Mouse (Mus musculus) cerebellum, postnatal 4 days (tissue): ENCODE data around the gene Slit3.
A peak's percentile ranks its signal among the peaks of the same experiment; 100 is the strongest.

ENCODE experiments used
- DNase-seq, 2 experiments: peaks; one replicate each; pipeline ENCODE4 v3.0.0; 2022; ENCODE audit warnings: low spot score in 2 of 2, mixed read lengths in 1 of 2

Slit3 gene

DNA sequence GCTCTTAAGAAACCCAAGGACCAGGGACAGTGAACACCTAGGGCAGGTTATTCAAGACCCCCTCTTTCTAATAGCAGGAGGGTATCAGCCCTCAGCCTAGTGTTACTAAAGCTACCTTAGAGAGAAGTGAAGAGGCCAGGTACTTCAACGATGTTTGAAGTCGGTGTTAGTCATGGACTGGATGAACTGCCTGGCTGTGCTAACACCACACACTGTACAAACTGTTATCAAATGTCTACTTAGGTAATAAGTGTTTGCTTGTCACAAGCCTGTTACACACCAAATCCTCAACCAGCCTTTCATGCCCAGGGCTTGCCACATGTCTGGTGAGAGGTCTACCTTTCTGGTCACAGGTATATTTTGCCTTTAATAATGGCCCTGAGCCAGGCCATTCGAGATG is 153.0 kb downstream of the Slit3 start:
- no peak for DNase-seq

DNA sequence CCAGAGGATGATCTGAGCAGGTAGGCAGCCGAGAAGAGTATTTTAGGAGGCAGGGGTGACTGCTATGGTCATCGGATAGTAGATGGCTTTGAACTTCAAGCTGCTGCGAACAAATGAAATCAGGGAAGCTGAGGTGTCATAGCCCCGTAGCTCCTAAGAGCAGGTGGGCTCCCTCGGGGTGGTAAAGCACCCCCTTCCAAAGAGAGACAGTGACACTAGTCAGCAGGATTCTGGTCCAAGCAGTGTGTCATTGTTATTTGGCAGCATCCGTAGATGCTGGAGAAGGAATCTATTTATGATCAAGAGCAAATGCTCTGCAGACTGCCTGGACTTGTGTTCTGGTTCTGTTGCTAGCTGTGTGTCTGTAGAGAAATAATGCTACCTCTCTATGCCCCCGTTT is 154.3 kb downstream of the Slit3 start:
- no peak for DNase-seq

DNA sequence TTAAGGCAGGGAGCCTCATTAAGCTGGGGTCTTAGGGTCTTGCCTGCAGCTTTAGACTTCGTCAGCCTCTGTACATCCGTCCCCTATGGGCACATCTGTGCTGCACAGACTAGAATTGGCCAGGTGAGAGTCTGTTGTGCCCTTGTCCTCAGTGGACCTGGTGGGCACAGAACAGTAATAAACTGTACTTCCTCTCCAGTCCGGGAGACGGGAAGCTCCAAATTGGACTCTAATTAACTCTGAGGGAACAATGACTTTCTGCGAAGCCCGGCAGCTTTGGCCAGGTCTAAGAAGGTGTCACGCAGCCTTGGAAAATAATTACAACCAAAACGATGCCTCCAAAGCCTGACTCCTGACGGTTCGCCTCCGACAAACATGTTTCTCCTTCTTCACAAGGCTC is 155.0 kb downstream of the Slit3 start:
- no peak for DNase-seq

DNA sequence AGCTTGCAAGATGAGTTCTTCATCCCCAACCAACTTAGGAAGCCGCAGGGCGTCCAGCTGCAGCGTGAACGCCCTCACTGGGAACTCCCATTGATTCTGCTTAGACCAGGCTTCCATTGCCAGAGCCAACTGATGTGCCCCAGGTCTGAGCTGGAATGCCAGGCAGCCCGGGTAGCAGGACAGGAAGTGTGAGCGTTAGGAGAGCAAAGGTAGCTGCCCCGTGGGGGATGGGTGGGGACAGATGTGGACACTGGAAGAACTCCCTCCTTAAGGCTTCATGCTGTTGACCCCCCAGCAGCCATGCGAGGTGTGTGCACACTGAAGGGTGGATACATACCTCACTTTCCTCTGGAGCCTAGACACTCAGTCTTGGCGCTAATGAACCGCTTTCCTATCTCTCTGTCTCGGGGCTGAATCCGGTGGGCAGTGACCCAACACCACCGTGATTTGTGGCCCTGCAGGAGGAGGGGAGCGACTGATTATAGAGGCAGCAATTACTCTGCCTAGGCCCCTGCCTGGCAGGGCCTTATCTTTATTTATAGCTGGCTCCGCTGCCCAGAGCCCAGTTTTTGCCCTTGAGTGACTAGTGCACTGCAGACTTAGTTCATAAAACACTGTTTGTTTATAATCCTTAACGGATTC is 157.2 kb downstream of the Slit3 start:
- no peak for DNase-seq

DNA sequence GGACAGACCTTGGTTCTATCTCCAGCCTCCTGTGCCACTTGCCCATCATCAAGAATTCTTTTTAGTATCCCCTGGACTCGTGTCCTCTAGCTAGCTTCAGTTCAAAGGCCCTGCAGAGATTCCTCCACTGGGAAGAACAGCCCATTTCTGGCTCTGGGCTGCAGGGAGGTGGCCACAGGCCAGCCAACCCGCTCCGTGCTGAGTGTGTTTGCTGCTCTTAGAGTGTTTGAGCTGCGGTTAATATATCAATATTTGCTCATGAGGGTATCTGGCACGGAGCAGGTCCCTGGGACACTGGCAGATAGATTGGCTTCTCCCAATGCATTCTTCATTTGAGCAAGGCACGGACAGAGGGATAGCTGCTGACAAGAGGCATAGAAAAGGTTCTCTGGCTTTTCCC is 159.8 kb downstream of the Slit3 start:
- no peak for DNase-seq

DNA sequence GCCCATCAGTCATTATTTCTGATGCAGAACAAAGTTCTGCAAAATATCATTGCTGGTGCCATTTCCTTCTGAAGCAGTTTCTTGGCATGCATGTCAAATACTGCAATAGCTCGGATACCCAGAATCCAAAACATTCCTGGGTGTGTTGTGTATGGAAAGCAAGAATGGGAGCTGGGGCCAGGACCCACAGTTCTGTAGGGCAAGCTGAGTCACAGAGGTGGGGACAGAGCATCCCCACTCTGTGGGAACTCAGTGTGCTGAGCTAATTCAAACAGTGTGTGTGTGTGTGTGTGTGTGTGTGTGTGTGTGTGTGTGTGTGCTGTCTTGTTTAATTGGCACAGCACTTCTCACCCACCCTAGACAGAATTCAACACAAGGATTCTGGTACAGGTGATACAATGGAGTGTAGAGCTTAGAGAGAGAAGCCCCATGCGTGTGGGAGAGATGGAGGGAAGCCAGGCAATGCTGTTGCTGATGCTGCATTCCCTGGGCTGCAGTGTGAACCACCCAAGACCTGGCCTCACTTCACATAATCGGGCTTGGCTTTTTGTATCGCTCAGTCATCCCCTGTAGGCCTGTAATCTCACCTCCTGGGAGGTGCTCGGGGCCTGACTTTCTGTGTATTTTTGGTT is 161.1 kb downstream of the Slit3 start:
- DNase-seq: no peak

DNA sequence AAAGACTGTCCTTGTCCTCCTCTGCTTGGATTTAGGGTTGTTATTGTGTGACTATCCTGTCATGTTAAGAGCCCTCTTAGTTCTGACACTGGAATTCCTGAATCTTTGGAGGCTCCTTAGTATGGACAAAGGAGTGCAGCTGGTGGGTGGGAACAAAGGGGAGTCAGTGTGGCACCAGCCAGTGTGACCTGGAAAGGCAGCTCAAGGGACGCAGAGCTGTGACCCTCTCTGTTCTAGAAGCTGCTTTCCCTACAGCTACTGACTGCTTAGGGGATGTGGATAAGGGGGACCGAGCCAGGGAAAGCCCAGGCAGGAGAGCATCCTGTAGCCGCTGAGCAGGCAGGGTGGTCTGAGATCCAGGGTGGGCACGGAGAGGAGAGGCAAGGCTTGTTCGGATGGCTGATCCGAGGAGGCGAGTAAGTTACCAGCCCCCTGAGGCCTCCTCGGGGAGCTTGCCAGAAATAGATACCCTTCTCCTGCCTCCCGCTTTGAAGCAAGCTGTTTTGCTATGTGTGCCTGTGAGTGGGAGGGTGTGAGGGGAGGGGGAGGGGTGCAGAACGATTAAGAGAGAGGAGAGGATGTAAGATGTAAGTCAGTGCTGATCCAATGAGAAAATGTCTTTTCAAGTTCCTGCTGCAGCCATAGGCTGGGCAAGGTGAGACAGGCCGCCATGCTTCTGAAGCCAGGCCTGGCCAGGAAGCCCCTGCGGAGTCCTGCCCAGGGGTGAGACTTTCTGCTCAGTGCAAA is 162.0 kb downstream of the Slit3 start:
- DNase-seq: peak in 1 of 2 experiments; percentile 51

DNA sequence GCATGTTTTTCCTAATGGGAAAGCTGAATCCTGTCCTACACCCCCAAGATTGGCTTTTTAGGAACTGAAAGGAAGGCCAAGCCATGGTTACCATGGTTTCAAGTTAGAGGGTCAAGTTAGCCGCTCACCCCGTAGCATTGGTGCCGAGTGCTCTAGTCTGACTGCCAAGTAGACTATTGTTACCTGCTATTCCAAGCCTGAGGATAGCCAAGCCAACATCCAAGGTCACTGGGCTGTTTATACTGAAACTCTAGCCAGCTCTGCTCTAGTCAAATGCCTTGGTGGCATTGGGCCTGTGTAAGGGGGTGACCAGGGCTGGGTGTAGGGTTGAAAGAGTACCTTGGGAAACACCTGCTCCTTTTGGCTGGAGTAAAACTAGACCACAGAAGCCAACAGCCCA is 162.7 kb downstream of the Slit3 start:
- no peak for DNase-seq

DNA sequence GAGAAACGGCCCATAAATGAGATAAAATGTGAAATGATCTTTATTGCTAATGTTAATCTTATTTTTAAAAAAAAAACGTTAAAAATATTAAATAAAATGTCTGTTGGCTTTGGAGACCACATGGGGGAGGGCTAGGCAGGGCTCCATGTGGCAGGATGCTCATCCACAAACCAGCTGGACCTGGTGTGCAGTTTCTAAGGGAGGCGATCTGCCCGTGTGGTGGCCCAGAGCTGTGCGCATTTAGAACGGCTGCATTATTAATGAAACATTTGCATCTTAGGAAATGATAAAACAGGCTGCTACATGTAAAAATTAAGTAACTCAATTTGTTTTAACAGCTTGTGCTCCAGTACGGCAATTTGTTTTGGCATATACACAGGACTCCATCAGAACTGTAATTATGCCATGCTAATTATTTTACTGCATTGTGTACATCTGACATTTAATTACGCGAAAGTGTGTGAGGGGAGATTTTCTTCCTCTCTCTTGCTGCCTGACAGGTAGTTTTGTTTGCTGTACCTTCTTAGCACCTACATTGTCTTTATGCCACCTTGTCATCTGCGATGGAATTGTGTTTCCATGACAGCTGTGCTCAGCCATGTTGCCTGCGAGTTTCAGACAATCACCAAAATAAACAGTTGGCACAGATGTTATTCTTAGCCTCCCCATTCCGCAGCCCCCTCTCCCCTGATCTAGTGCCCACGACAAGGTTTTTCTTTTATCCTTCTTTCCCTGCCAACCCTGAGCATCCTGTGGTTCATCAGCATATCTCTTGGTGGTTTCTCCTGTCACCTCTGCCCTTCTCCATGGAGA is 165.8 kb downstream of the Slit3 start:
- DNase-seq: no peak

DNA sequence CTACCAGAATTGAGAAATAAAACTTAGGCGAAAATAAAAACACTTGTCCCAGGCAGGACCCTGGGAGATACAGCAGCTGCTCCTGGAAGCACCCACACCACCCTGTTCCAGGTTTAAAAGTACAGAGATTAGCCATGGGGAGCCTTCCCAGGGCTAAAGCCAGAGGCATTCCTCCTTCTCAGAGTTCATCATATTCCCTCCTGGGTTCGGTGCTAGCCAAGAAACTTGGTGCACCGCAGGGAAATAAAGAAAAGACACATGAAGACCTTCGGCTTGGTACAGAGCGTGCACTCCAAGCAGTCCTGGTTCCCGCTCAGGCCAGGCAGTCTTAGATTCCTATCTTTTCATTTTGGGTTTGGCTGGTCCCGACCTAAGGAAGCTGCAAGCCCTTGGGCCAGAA is 167.0 kb downstream of the Slit3 start:
- DNase-seq: no peak

DNA sequence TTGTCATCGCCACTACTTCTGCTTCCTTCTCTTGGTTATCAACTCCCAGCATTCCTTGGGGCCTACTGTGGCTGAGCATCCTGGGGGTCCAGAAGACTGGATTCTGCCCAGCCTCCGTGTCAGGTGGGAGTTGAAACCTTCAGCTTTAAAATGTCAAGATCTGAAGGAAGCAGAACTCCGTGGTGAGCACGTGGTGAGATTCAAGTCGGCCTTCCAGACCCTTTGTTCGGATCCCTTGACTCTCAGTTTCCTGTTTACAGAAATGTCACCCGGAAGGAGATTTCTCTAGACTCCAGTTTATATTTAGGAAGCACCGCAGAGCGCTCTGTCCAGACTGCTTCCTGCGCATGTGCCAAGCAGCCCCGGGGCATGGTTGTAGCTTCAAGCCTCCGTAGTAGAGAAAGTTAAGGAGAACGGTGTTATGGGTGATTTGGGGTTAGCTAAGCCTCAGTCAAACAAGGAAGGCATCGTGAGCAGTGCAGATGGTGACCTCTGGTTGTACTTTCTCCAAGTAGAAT is 167.8 kb downstream of the Slit3 start:
- DNase-seq: no peak

DNA sequence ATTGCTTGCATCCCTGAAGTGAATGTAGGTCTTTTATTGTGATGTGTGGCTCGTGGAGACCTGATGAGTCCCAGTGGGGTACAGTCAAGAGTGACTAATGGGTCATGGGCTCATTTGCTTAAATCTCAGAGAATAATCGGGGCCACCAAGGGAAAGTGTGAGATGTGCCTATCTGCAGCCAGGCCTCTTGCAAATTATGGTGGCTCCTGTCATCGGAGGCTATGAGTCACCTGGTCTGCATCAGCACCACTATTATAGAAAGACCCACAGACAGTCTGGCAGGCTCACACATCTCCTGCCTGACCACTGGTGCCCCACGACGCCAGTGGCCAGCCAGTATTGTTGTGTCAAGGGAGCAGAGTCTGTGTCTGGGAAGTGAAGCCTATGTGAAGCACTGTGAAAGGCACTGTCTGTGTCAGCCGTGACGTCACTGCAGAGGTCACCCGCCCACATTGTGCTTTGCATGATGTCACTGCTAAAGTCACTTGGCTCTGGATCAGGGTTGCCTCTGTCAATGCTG is 171.3 kb downstream of the Slit3 start:
- DNase-seq: no peak

DNA sequence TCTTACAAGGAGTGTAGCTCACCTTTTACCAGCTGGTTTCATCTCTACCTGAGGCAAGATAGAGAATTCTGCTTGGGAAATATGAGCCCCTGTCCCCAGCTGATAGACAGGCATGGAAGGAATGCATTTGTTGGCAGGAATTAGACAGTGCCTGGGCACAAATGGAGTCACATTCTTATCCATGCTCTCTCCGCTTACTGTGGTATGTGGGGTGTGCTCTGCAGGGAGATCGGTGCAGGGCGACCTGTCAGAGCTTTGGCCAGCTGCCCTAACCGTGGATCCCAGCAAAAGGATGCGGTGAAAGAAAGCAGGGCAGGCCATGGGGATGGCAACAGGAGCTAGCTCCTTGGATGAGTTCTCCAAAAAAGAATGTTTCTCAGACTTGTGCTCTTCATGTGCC is 172.2 kb downstream of the Slit3 start:
- no peak for DNase-seq

DNA sequence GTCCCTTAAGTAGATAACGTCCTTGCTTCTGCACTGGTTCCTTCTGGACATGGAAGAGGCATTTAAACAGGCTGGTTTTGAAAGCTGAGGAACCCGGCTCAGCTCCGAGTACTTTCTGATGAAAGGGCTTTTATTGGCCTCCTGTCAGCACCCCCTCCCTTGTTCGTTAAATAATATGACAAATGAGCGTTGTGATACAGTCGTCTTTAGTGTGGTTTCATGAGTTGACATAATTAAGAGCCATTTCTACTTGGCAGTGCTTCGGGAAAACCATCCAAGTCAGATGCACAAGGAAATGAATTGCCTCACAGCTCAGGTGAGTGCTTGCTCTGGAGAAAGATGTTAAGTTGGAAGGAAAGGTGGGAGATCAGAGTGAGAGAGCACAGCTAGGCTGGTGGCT is 173.6 kb downstream of the Slit3 start:
- DNase-seq: no peak

DNA sequence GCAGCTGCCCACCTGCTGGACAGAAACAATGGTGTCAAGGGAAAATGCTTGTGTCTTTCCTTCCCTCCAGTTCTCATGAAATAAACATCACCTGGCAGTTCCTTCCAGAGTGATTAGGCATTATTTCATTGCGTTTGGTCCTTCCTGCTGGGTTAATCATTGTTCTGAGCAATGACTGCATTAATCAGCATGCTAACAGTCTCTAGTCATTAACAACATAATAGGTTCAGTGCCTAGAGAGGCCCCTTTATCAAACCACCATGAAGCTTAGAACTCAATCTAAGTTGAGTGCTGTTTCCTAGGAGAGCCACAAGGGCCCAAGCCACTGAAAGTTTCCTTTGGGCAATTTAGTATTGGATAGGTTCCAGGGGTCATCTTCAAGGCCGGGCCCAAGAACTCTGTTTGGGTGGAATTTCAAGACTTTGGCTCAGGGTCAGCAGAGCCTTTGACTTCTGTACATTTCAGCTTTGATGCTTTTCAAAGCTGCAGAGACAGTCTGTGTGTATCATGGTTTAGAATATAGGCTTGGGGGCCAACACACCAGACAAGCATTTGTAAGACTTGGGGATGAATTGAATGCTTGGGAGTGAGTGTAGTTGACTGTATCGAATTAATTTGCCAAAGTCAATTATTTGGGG is 174.3 kb downstream of the Slit3 start:
- DNase-seq: no peak

DNA sequence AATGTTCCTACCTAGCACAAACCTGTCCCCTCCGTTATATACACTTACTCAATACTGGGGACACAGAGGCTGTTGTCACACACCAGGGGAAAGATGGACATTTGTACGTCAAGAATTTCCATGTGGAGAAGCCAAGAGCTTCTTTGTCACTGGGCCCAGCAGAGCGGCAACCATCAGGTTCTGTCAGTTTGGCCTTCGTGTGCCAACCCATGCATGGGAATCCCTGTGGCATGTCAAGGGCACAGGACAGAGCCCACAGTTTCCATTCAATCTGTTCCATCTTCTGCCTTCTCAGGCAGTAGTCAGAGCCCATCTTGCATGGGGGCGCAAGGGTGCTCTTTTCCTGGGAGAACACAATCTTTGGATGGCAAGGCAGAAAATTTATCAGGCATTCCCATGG is 175.8 kb downstream of the Slit3 start:
- DNase-seq: no peak

DNA sequence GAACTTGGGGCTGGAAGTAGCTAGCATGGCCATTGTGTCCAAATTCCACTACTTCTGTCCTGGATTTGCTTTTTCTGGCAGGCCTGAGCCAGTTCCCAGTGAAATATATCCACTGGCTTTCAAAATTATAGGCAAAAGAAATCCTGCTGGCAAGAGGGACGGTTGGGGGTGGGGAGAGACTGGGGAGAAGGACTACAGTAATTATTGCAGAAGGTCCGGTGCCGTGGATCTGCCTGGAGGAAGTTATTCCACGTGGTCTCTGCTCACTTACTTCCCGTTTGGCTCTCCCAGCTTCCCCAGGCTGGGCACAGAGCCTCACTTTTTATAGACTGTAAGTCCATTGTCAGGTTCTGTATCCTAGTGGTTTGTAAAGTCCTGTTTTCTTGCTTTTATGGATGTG is 176.3 kb downstream of the Slit3 start:
- DNase-seq: no peak

DNA sequence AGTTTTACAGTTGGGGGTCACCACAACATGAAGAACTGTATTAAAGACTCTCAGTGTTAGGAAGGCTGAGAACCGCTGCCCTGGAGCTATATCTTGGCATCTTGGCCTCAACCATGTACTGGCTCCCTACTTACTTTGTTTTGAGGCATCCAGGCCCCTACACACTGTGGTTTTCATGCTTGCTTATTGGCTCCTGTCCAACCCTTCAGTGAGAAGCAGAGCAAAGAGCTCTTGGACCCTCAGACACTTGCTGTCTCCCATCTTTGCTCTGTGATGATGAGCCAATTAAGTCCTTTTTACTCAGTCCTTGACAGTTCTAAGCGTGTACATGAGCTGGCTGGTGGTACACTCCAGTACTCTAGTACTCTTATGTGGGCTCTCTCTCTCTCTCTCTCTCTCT is 177.5 kb downstream of the Slit3 start:
- DNase-seq: no peak

DNA sequence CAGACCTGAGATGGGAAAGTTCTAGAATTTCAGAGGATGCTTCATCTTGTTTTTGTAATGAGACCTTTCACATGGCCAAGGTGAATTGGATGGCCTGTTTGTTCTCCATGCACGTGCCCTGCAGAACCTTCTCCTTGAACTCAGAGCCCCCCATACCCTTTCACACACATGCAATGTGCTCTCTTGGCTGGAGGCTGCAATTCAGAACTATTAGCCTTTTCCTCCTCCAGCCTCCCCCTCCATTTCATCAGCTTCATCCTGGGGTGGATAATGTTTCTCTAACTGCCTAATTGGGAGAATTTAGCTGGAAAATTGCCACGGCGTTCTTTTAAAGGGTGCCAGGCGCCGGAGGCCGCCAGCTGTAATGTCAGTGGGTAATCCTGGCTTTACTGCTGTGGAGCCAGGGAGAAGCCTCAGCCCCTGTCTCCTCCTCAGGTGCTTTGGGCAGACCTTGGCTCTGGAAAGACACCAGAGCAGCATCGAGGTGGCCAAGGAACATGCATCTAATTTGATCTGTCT is 178.9 kb downstream of the Slit3 start:
- no peak for DNase-seq

DNA sequence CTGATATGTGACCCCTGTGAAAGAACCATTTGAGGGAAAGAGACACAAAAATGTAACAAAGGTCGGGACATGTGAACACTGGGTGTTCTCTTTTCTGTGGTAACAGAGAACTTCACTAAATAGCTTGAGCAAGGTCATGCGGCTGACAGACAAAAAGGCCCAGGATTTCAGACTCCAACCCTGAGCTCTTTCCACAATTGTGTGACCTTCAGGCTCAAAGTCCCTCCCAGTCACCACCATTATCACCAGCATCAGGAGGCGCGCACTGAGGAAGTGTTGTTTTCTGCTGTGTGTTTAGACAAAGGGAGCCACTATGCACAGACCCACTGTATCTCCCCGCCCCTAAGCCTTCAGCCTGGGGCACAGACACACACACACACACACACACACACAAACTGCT is 181.2 kb downstream of the Slit3 start:
- DNase-seq: no peak
